Mouse (Mus musculus) embryonic facial prominence, embryonic 10.5 days (tissue): ENCODE measurements around the gene Tceal3. TPM values are rescaled to one million over a fixed set of nuclear protein-coding genes. Genes with fewer than 3 reads are reported as not detected.
"Not testable (repeated sequence)": the region's sequence is repeated elsewhere in the genome, so short reads cannot be mapped to it uniquely, and the experiment has no call there.

Experiments
- DNase-seq: peaks from one replicate; pipeline ENCODE4 v3.0.0-alpha.2; 2017; ENCODE audit warnings: low spot score
- H3K27ac ChIP-seq: fragments of 300-500 bp; sonication (generic); replicated peaks from 2 replicates; pipeline ENCODE4 v1.5.1; 2016; ENCODE audit warnings: mild to moderate bottlenecking
- H3K27me3 ChIP-seq: fragments of 300-500 bp; sonication (generic); replicated peaks from 2 replicates; pipeline ENCODE4 v1.6.1; 2016; ENCODE audit warnings: low read depth, mild to moderate bottlenecking; ENCODE audit not compliant: poor library complexity, severe bottlenecking
- H3K36me3 ChIP-seq: fragments of 300-500 bp; sonication (generic); replicated peaks from 2 replicates; pipeline ENCODE4 v1.6.1; 2016; ENCODE audit warnings: mild to moderate bottlenecking, moderate library complexity
- H3K4me1 ChIP-seq: fragments of 300-500 bp; sonication (generic); 2 replicates; pipeline ENCODE4 v1.6.1; 2016
- H3K4me3 ChIP-seq: fragments of 300-500 bp; sonication (generic); 2 replicates; pipeline ENCODE4 v1.5.1; 2016; ENCODE audit warnings: mild to moderate bottlenecking, moderate library complexity
- H3K9me3 ChIP-seq: fragments of 300-500 bp; sonication (generic); 2 replicates; pipeline ENCODE4 v1.6.1; 2016; ENCODE audit warnings: mild to moderate bottlenecking
- whole genome bisulfite sequencing: fragments of 180-500 bp; shearing (Covaris S2); methylation state at CpG from one replicate; pipeline ENCODE4 v1.1.7; 2016; 5-methylcytosine and 5-hydroxymethylcytosine counted together
- polyA plus RNA-seq: library from polyadenylated mRNA; unstranded; fragments of >200 nt; fragmentation: Nextera tagmentation; extraction: Ambion mirVana; gene quantifications from 2 replicates; pipeline ENCODE4 v1.2.1, GENCODE M21; 2016

The Tceal3 gene
- polyA plus RNA-seq, 1 experiment from 2014 or later, result 6.3 TPM

- H3K27me3 ChIP-seq, result peaks cover 28% of the 10 kb centered on the region
- 57% methylated on average over 3 of the region's 3 CpGs for WGBS
- not testable (repeated sequence) for H3K27ac ChIP-seq, H3K4me3 ChIP-seq, H3K36me3 ChIP-seq, H3K4me1 ChIP-seq, H3K9me3 ChIP-seq, DNase-seq
Observed at GRCm38 (mm10) chrX:136714742-136715474, 124.3 kb downstream of the Tceal3 start.

Other genes starting within 250 kb of the Tceal3 start
- gene Kir3dl1, start 72.8 kb upstream of the Tceal3 start, polyA plus RNA-seq, result not detected in 2 replicates
- not detected in 2 replicates for gene Kir3dl2, start 46.8 kb upstream of the Tceal3 start, polyA plus RNA-seq
- gene Tceal1, start 117.1 kb downstream of the Tceal3 start, polyA plus RNA-seq, result 7.1 and 7.2 TPM in 2 replicates
- gene Morf4l2, start 152.8 kb downstream of the Tceal3 start, polyA plus RNA-seq, result 573 and 588 TPM in 2 replicates
- 0.08 TPM in 1 of 2 replicates, not detected in the other for gene Glra4, start 189.3 kb downstream of the Tceal3 start, polyA plus RNA-seq
- 11.4 and 11.7 TPM in 2 replicates for gene Plp1, start 231.8 kb downstream of the Tceal3 start, polyA plus RNA-seq